9 mouse cellular contexts compared by ENCODE assay signal in the genomic region with DNA sequence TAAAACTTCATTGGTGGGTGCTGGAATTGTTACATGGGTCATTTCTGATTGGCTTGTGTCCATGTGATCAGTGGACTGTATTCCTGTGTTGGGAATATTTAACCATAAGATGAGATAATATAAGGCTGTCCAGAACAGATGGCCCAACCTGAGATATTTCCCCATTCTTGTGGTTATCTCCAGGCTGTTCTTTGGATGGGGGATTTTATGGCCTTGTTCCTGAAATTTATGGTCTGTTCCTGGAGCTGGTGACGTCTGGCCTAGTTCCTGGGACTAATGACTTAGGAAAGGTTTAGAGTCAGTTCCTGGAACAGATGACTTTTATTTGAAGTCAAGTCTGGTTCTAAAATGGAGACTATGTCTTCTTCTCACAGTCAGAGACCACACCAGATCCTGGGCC.
"Had no signal": no experiment of that assay in that cellular context is flagged by ENCODE, and none has a peak within 500 bp of the region (broad histone marks: within the 10 kb centered on the region; RNA-seq: fewer than 3 reads in every experiment).

No protein-coding gene starts in this region.

- H3K4me2 ChIP-seq: limb, embryonic 15.5 days; midbrain, embryonic 12.5 days; stomach, embryonic 15.5 days had no signal

- H3K27ac ChIP-seq: limb, embryonic 15.5 days; liver, embryonic 14.5 days; midbrain, embryonic 12.5 days; stomach, embryonic 15.5 days had no signal

- H3K4me3 ChIP-seq: limb, embryonic 15.5 days; midbrain, embryonic 12.5 days; stomach, embryonic 15.5 days had no signal

- H3K9ac ChIP-seq: limb, embryonic 15.5 days; liver, embryonic 14.5 days; midbrain, embryonic 12.5 days; stomach, embryonic 15.5 days had no signal

- H3K9me3 ChIP-seq: limb, embryonic 15.5 days; stomach, embryonic 15.5 days had no signal

- H3K27me3 ChIP-seq: limb, embryonic 15.5 days; midbrain, embryonic 12.5 days; stomach, embryonic 15.5 days had no signal

- ATAC-seq: midbrain, embryonic 16.5 days had no signal

- DNase-seq: left cerebral cortex, postnatal 4 days; lung, adult 18-20 months; right cerebral cortex, postnatal 14 days; thymus, postnatal 4 days had no signal

- H3K36me3 ChIP-seq: limb, embryonic 15.5 days; midbrain, embryonic 12.5 days; stomach, embryonic 15.5 days had no signal

- H3K4me1 ChIP-seq: limb, embryonic 15.5 days; stomach, embryonic 15.5 days had no signal
